Mouse (Mus musculus) myocyte (in vitro differentiated cells): Measurements from ENCODE around the gene Rbm45.

ENCODE experiments used
- CEBPB ChIP-seq: IDR thresholded peaks from 2 replicates; pipeline ENCODE4 v1.6.1; 2011; ENCODE audit warnings: mild to moderate bottlenecking, moderate library complexity; ENCODE audit not compliant: poor library complexity, insufficient read depth, severe bottlenecking
- MAX ChIP-seq: IDR thresholded peaks from one replicate; pipeline ENCODE4 v1.6.1; 2011; ENCODE audit warnings: low read depth, mild to moderate bottlenecking, control low read depth
- POLR2A ChIP-seq: IDR thresholded peaks from one replicate; pipeline ENCODE4 v1.6.1; 2011; ENCODE audit warnings: low read depth, mild to moderate bottlenecking, control low read depth, moderate library complexity; ENCODE audit not compliant: insufficient read length
- POLR2AphosphoS2 ChIP-seq: IDR thresholded peaks from one replicate; pipeline ENCODE4 v1.6.1; 2011; ENCODE audit warnings: low read depth, control low read depth; ENCODE audit not compliant: insufficient read length
- USF1 ChIP-seq: IDR thresholded peaks from one replicate; pipeline ENCODE4 v1.6.1; 2011; ENCODE audit warnings: low read depth, mild to moderate bottlenecking, control low read depth, moderate library complexity

- no peak for TF ChIP-seq POLR2A
- no peak for TF ChIP-seq USF1
- TF ChIP-seq MAX = no peak
- TF ChIP-seq POLR2AphosphoS2 = no peak
- TF ChIP-seq CEBPB = no peak
Observed at GRCm38 (mm10) chr2:76370656-76370922, 805 bp downstream of the Rbm45 start.
